Mouse (Mus musculus) kidney, postnatal 14 days (tissue): ENCODE measurements around the gene Higd2a.

Experiments used
- DNase-seq: peaks from one replicate; pipeline ENCODE4 v3.0.0; 2022; ENCODE audit warnings: mixed read lengths

The Higd2a gene

GRCm38 (mm10) chr13:54589996-54590951 is at the start of gene Higd2a, which contains the start of gene Nop16:
Gene Higd2a (plus strand): TSS chr13:54590207.
Gene Nop16 (minus strand): TSS chr13:54590090.
- DNase-seq = peak; percentile 99

- no peak for DNase-seq
Observed at GRCm38 (mm10) chr13:54548036-54548435, 42.0 kb upstream of the Higd2a start.

GRCm38 (mm10) chr13:54556176-54556575 is 33.8 kb upstream of the Higd2a start:
- no peak for DNase-seq

GRCm38 (mm10) chr13:54556796-54557195 is 33.2 kb upstream of the Higd2a start:
- DNase-seq = peak; percentile 60

- DNase-seq = peak; percentile 58
Observed at GRCm38 (mm10) chr13:54557652-54558051, 32.4 kb upstream of the Higd2a start.

GRCm38 (mm10) chr13:54559656-54560055 is 30.4 kb upstream of the Higd2a start:
- no peak for DNase-seq

GRCm38 (mm10) chr13:54560608-54561007 is 29.4 kb upstream of the Higd2a start:
- DNase-seq = no peak

GRCm38 (mm10) chr13:54562562-54562961 is 27.4 kb upstream of the Higd2a start:
- peak; percentile 89 for DNase-seq

GRCm38 (mm10) chr13:54564232-54565200 is 25.5 kb upstream of the Higd2a start:
- DNase-seq = peak; percentile 42

- DNase-seq = peak; percentile 96
Observed at GRCm38 (mm10) chr13:54565201-54565581, 24.8 kb upstream of the Higd2a start, which contains the start of gene 4833439L19Rik. Gene 4833439L19Rik (minus strand): TSS chr13:54565435.

GRCm38 (mm10) chr13:54565594-54566345 is 24.2 kb upstream of the Higd2a start:
- DNase-seq = peak; percentile 70

- no peak for DNase-seq
Observed at GRCm38 (mm10) chr13:54568380-54568779, 21.6 kb upstream of the Higd2a start.

- DNase-seq = no peak
Observed at GRCm38 (mm10) chr13:54569282-54569681, 20.7 kb upstream of the Higd2a start.

- DNase-seq = no peak
Observed at GRCm38 (mm10) chr13:54570736-54571135, 19.3 kb upstream of the Higd2a start.

- DNase-seq = no peak
Observed at GRCm38 (mm10) chr13:54571637-54572036, 18.4 kb upstream of the Higd2a start.

- DNase-seq = no peak
Observed at GRCm38 (mm10) chr13:54572621-54573020, 17.4 kb upstream of the Higd2a start.

- DNase-seq = peak; percentile 89
Observed at GRCm38 (mm10) chr13:54574854-54575481, 15.0 kb upstream of the Higd2a start, which contains the start of gene Arl10. Gene Arl10 (plus strand): TSS chr13:54575015.

GRCm38 (mm10) chr13:54575489-54575888 is 14.5 kb upstream of the Higd2a start:
- peak; percentile 20 for DNase-seq

GRCm38 (mm10) chr13:54577652-54578507 is 12.1 kb upstream of the Higd2a start:
- no peak for DNase-seq

- DNase-seq = no peak
Observed at GRCm38 (mm10) chr13:54581385-54581784, 8.6 kb upstream of the Higd2a start.

- no peak for DNase-seq
Observed at GRCm38 (mm10) chr13:54582126-54582525, 7.9 kb upstream of the Higd2a start.
